9 mouse cellular contexts compared by ENCODE assay signal in genomic region chr6:52174968-52175751, GRCm38 (mm10). TPM values are rescaled to one million over a fixed set of nuclear protein-coding genes. Genes with fewer than 3 reads are reported as not detected.
DNase-seq lines count a peak whose midpoint lies in the region; ATAC-seq and TF ChIP-seq lines count a peak whose summit lies in the region.
"Had no signal": no experiment of that assay in that cellular context is flagged by ENCODE, and none has a peak within 500 bp of the region (broad histone marks: within the 10 kb centered on the region; RNA-seq: fewer than 3 reads in every experiment).

No protein-coding gene starts in this region.

- H3K27ac ChIP-seq in heart, embryonic 13.5 days (replicated peaks): peak overlapping the region; percentile 86
- H3K27ac ChIP-seq in embryonic fibroblast, embryonic 13.5 days (ENCODE audit: insufficient read depth, low read length): peak overlapping the region; percentile 39
- peak overlapping the region; percentile 87 for H3K27ac ChIP-seq in neural tube, embryonic 14.5 days (ENCODE audit: low read depth, low read length)

- H3K9ac ChIP-seq in heart, embryonic 13.5 days: peak overlapping the region; percentile 79
- peak overlapping the region; percentile 76 for H3K9ac ChIP-seq in neural tube, embryonic 14.5 days (replicated peaks; ENCODE audit: low read depth, low read length)

- peaks cover 99% of the 10 kb centered on the region for H3K27me3 ChIP-seq in heart, embryonic 13.5 days (replicated peaks)
- no peaks in the 10 kb centered on the region for H3K27me3 ChIP-seq in neural tube, embryonic 14.5 days (ENCODE audit: control insufficient read depth, insufficient read depth, low read length)

- TF ChIP-seq CTCF in embryonic fibroblast, embryonic 13.5 days (IDR thresholded peaks at IDR 0.05; ENCODE audit: borderline replicate concordance, insufficient read depth, low read length): no peak

- peak overlapping the region; percentile 52 for H3K4me3 ChIP-seq in heart, embryonic 13.5 days
- peak overlapping the region; percentile 48 for H3K4me3 ChIP-seq in embryonic fibroblast, embryonic 13.5 days (ENCODE audit: insufficient read depth, low read length)
- H3K4me3 ChIP-seq in neural tube, embryonic 14.5 days (ENCODE audit: low read depth, low read length): peak overlapping the region; percentile 38

- no peaks in the 10 kb centered on the region for H3K9me3 ChIP-seq in heart, embryonic 13.5 days
- H3K9me3 ChIP-seq in neural tube, embryonic 14.5 days (ENCODE audit: control insufficient read depth, low read length): no peaks in the 10 kb centered on the region

- WGBS in heart, embryonic 13.5 days: under 1% methylated on average over 41 of the region's 41 CpGs
- WGBS in neural tube, embryonic 14.5 days: 2% methylated on average over 41 of the region's 41 CpGs

- ATAC-seq in heart, embryonic 13.5 days (ENCODE audit: extremely low read depth, insufficient number of reproducible peaks, low FRiP score, low TSS enrichment): peak; percentile 25; the same call in 1 of the 2 replicates
- ATAC-seq in neural tube, embryonic 14.5 days (ENCODE audit: low read depth): peak; percentile 13; the same call in 1 of the 2 replicates

- TF ChIP-seq POLR2A in embryonic fibroblast, embryonic 13.5 days (IDR thresholded peaks at IDR 0.05; ENCODE audit: low read depth, low read length): no peak

- peaks cover 18% of the 10 kb centered on the region for H3K4me1 ChIP-seq in heart, embryonic 13.5 days
- peaks cover 8% of the 10 kb centered on the region for H3K4me1 ChIP-seq in embryonic fibroblast, embryonic 13.5 days (ENCODE audit: control insufficient read depth, insufficient read depth, low read length)
- H3K4me1 ChIP-seq in neural tube, embryonic 14.5 days (ENCODE audit: control insufficient read depth, insufficient read depth, low read length): peaks cover 84% of the 10 kb centered on the region

- peak overlapping the region; percentile 50 for H3K4me2 ChIP-seq in heart, embryonic 13.5 days
- H3K4me2 ChIP-seq in neural tube, embryonic 14.5 days (ENCODE audit: low read depth, low read length): peak overlapping the region; percentile 90

- intact Hi-C loops in left cerebral cortex, postnatal 4 days (cut with DNase I): no loop called here

- no peak for DNase-seq in heart, adult 9 months (ENCODE audit: low spot score in 2 of 2)
- peak; percentile 58 to 70 for DNase-seq in kidney, postnatal 36 days
- DNase-seq in left cerebral cortex, postnatal 4 days: no peak
- DNase-seq in layer of hippocampus, adult 8-10 months (ENCODE audit: low spot score in 2 of 2): no peak
- DNase-seq in natural killer cell, adult 2 months (ENCODE audit: low spot score in 2 of 2): no peak

- no peaks in the 10 kb centered on the region for H3K36me3 ChIP-seq in heart, embryonic 13.5 days
- no peaks in the 10 kb centered on the region; the same call in 1 of the 2 replicates for H3K36me3 ChIP-seq in neural tube, embryonic 14.5 days (ENCODE audit: control insufficient read depth, insufficient read depth, low read length)

RNA-seq across cellular contexts. Expression of gene 5730596B20Rik, which starts 2.1 kb away (rescaled TPM):
- 0.15 and 0.33 TPM in 2 replicates for polyA plus RNA-seq in heart, embryonic 13.5 days (2015; fragmentation: Nextera tagmentation; extraction: Ambion mirVana)
- 0.23 TPM in 1 of 2 replicates, not detected in the other for polyA plus RNA-seq in embryonic fibroblast, embryonic 13.5 days (2011; ENCODE audit: insufficient read length, low read depth, missing spikeins)
- 1.8 and 2.2 TPM in 2 replicates for polyA plus RNA-seq in neural tube, embryonic 14.5 days (2014; fragmentation: Nextera tagmentation; extraction: Ambion mirVana)
- total RNA-seq in left cerebral cortex, postnatal 4 days (2021): not detected
- total RNA-seq in layer of hippocampus, adult 8-10 months (2022): not detected
- total RNA-seq: MEL had no signal

RNA-seq across cellular contexts. Expression of gene Hoxa2, which starts 10.5 kb away (rescaled TPM):
- polyA plus RNA-seq in heart, embryonic 13.5 days (2015; fragmentation: Nextera tagmentation; extraction: Ambion mirVana): 1.5 and 2.5 TPM in 2 replicates
- 4.3 and 4.8 TPM in 2 replicates for polyA plus RNA-seq in embryonic fibroblast, embryonic 13.5 days (2011; ENCODE audit: insufficient read length, low read depth, missing spikeins)
- polyA plus RNA-seq in neural tube, embryonic 14.5 days (2014; fragmentation: Nextera tagmentation; extraction: Ambion mirVana): 7.0 and 8.8 TPM in 2 replicates
- total RNA-seq in left cerebral cortex, postnatal 4 days (2021): not detected
- not detected for total RNA-seq in layer of hippocampus, adult 8-10 months (2022)
- total RNA-seq: MEL had no signal

RNA-seq across cellular contexts. Expression of gene Hoxa4, which starts 16.4 kb away (rescaled TPM):
- 0.71 and 0.74 TPM in 2 replicates for polyA plus RNA-seq in heart, embryonic 13.5 days (2015; fragmentation: Nextera tagmentation; extraction: Ambion mirVana)
- 3.0 and 4.2 TPM in 2 replicates for polyA plus RNA-seq in embryonic fibroblast, embryonic 13.5 days (2011; ENCODE audit: insufficient read length, low read depth, missing spikeins)
- polyA plus RNA-seq in neural tube, embryonic 14.5 days (2014; fragmentation: Nextera tagmentation; extraction: Ambion mirVana): 1.6 and 2.7 TPM in 2 replicates
- total RNA-seq in left cerebral cortex, postnatal 4 days (2021): not detected
- not detected for total RNA-seq in layer of hippocampus, adult 8-10 months (2022)
- total RNA-seq: MEL had no signal

RNA-seq across cellular contexts. Expression of gene Hoxa1, which starts 17.0 kb away (rescaled TPM):
- 0.97 and 1.6 TPM in 2 replicates for polyA plus RNA-seq in heart, embryonic 13.5 days (2015; fragmentation: Nextera tagmentation; extraction: Ambion mirVana)
- 2.4 and 3.0 TPM in 2 replicates for polyA plus RNA-seq in embryonic fibroblast, embryonic 13.5 days (2011; ENCODE audit: insufficient read length, low read depth, missing spikeins)
- polyA plus RNA-seq in neural tube, embryonic 14.5 days (2014; fragmentation: Nextera tagmentation; extraction: Ambion mirVana): 0.76 and 0.92 TPM in 2 replicates
- not detected for total RNA-seq in left cerebral cortex, postnatal 4 days (2021)
- not detected for total RNA-seq in layer of hippocampus, adult 8-10 months (2022)
- total RNA-seq: MEL had no signal

RNA-seq across cellular contexts. Expression of gene Hoxa5, which starts 29.2 kb away (rescaled TPM):
- polyA plus RNA-seq in heart, embryonic 13.5 days (2015; fragmentation: Nextera tagmentation; extraction: Ambion mirVana): 3.6 and 5.9 TPM in 2 replicates
- polyA plus RNA-seq in embryonic fibroblast, embryonic 13.5 days (2011; ENCODE audit: insufficient read length, low read depth, missing spikeins): 11.9 and 18.6 TPM in 2 replicates
- polyA plus RNA-seq in neural tube, embryonic 14.5 days (2014; fragmentation: Nextera tagmentation; extraction: Ambion mirVana): 20.9 and 30.6 TPM in 2 replicates
- not detected for total RNA-seq in left cerebral cortex, postnatal 4 days (2021)
- total RNA-seq in layer of hippocampus, adult 8-10 months (2022): not detected
- total RNA-seq: MEL had no signal

Comparison
In these comparisons a context has a peak if more than half of its experiments do, and no peak if none do; other contexts are left out.
1. DNase-seq: peak in kidney, postnatal 36 days (2 of 2); none in heart, adult 9 months (0 of 2), left cerebral cortex, postnatal 4 days (single experiment), layer of hippocampus, adult 8-10 months (0 of 2) and natural killer cell, adult 2 months (0 of 2).
2. Peak in every context shown above with its lines, with median percentiles within 50 percentile points of each other: H3K27ac ChIP-seq and H3K4me3 ChIP-seq.